Mouse (Mus musculus) stomach, postnatal 0 days (tissue): Measurements from ENCODE around the gene Grik1.

Experiments
- CTCF ChIP-seq: IDR thresholded peaks from 2 replicates; pipeline ENCODE4 v1.5.1; 2016; ENCODE audit warnings: antibody characterized with exemption, low read depth, mild to moderate bottlenecking, moderate library complexity
- EP300 ChIP-seq: optimal IDR thresholded peaks from 2 replicates; pipeline ENCODE3; 2016; ENCODE audit warnings: antibody characterized with exemption

DNA sequence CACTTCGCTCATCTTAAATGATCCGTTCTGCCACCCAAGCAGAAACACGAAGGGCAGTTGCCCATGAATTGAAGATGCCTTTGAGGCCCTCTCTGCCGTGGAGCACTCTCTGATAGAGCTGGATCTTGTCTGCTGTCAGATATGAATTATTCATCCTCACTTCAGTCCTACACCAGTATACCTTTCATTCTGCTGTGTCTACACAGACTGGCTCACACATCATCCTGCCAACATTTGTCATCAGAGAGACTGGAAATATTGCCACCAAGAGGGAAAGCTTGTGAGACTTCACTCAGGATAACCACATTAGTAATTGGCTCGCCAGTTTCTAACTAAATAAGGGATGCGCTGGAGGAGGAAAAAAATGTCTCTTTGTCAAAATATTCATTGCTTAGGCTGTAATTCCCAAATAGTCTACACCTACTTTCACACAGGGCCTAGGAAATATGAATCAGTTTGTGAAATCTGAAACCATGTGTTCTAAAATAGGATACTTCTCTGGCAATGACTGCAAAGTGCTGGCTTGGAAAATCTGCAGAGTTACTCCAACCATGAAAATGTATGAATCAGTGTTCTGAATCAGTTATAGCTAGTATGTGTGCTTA, 102.5 kb downstream of the Grik1 start:
- TF ChIP-seq CTCF (no peak), EP300 (no peak)
